Mouse (Mus musculus): ENCODE data around the gene Farp1. TPM values are rescaled to one million over a fixed set of nuclear protein-coding genes. Genes with fewer than 3 reads are reported as not detected.

The Farp1 gene
- polyA plus RNA-seq, 1 experiment = 42.6 TPM

- H3K27me3 ChIP-seq (ENCODE audit: control insufficient read depth, insufficient read depth, insufficient read length) = no peaks in the 10 kb centered on the region
- no peak overlapping the region for H3K4me3 ChIP-seq (ENCODE audit: insufficient read depth, poor library complexity, severe bottlenecking)
- TF ChIP-seq CEBPB (IDR thresholded peaks at IDR 0.05; ENCODE audit: low read depth) (no peak), USF1 (IDR thresholded peaks at IDR 0.05; ENCODE audit: low read depth) (no peak), CTCF (IDR thresholded peaks at IDR 0.05; ENCODE audit: control insufficient read depth, insufficient read depth, insufficient read length) (no peak), MYOG (IDR thresholded peaks at IDR 0.05; ENCODE audit: control insufficient read depth, extremely low read depth, insufficient read length) (no peak), FOSL1 (IDR thresholded peaks at IDR 0.05; ENCODE audit: insufficient read depth, low read length, poor library complexity, severe bottlenecking) (no peak), MYOD1 (IDR thresholded peaks at IDR 0.05; ENCODE audit: control insufficient read depth, insufficient read length, low read depth) (no peak), MAX (IDR thresholded peaks at IDR 0.05) (no peak)
- H3ac ChIP-seq (ENCODE audit: control insufficient read depth, insufficient read length, low read depth) = no peak overlapping the region
- peaks cover 84% of the 10 kb centered on the region for H3K79me2 ChIP-seq (ENCODE audit: control insufficient read depth, insufficient read depth)
- peaks cover 6% of the 10 kb centered on the region for H3K36me3 ChIP-seq (ENCODE audit: control insufficient read depth, insufficient read depth)
- H3K79me3 ChIP-seq (ENCODE audit: low read depth) = peaks cover 28% of the 10 kb centered on the region
Measured at GRCm38 (mm10) chr14:121155173-121155572, 120.2 kb downstream of the Farp1 start.

DNA sequence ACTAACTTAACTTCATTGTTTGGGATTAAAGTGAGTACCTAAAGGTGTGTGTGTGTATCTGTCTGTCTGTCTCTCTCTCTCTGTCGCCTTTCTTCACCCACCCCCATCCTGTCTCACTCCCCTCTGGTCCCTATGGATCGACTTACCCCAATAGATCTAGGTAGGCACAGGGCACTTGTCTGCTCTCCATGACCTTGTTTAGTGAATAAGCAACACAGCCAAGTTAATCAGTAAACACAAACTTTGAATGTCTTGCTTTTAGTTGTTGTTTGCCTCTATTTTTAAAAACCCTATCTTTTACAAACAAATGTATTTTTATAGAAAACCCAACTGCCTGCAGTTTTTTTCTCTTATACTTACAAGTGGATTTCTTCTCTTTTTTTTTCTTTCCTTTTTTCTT is 123.6 kb downstream of the Farp1 start:
- TF ChIP-seq MYOG (IDR thresholded peaks at IDR 0.05; ENCODE audit: control insufficient read depth, extremely low read depth, insufficient read length) (no peak), CTCF (IDR thresholded peaks at IDR 0.05; ENCODE audit: control insufficient read depth, insufficient read depth, insufficient read length) (no peak)
- Histone ChIP-seq H3K79me3 (ENCODE audit: low read depth) (peaks cover 22% of the 10 kb centered on the region), H3ac (ENCODE audit: control insufficient read depth, insufficient read length, low read depth) (no peak overlapping the region), H3K27me3 (ENCODE audit: control insufficient read depth, insufficient read depth, insufficient read length) (no peaks in the 10 kb centered on the region), H3K4me3 (ENCODE audit: insufficient read depth, poor library complexity, severe bottlenecking) (no peak overlapping the region), H3K79me2 (ENCODE audit: control insufficient read depth, insufficient read depth) (peaks cover 79% of the 10 kb centered on the region), H3K36me3 (ENCODE audit: control insufficient read depth, insufficient read depth) (peaks cover 5% of the 10 kb centered on the region)

DNA sequence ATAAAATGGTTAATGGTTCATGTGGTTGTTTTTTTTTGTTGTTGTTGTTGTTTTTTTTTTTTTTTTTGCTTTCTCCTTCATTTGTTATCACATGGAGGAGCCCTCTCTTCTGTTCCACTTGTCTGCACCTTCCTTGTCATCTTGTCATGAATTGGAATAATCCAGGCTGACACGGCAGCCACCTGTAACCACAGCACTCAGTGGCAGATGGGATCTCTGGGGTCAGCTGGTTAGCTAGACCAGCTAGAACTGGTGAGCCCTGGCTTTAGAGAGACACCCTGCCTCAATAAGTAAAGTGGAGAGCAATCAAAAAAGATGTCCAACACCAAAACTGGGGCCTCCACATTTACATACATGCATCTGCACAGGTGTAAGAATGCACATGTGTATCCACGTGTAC is 127.8 kb downstream of the Farp1 start:
- H3K79me2 ChIP-seq (ENCODE audit: control insufficient read depth, insufficient read depth) = peaks cover 54% of the 10 kb centered on the region
- TF ChIP-seq MAX (IDR thresholded peaks at IDR 0.05) (no peak), FOSL1 (IDR thresholded peaks at IDR 0.05; ENCODE audit: insufficient read depth, low read length, poor library complexity, severe bottlenecking) (no peak), MYOD1 (IDR thresholded peaks at IDR 0.05; ENCODE audit: control insufficient read depth, insufficient read length, low read depth) (no peak), USF1 (IDR thresholded peaks at IDR 0.05; ENCODE audit: low read depth) (no peak), MYOG (IDR thresholded peaks at IDR 0.05; ENCODE audit: control insufficient read depth, extremely low read depth, insufficient read length) (no peak), CEBPB (IDR thresholded peaks at IDR 0.05; ENCODE audit: low read depth) (no peak), CTCF (IDR thresholded peaks at IDR 0.05; ENCODE audit: control insufficient read depth, insufficient read depth, insufficient read length) (no peak)
- H3K79me3 ChIP-seq (ENCODE audit: low read depth) = peaks cover 13% of the 10 kb centered on the region
- H3K4me3 ChIP-seq (ENCODE audit: insufficient read depth, poor library complexity, severe bottlenecking) = no peak overlapping the region
- no peaks in the 10 kb centered on the region for H3K27me3 ChIP-seq (ENCODE audit: control insufficient read depth, insufficient read depth, insufficient read length)
- no peaks in the 10 kb centered on the region for H3K36me3 ChIP-seq (ENCODE audit: control insufficient read depth, insufficient read depth)
- H3ac ChIP-seq (ENCODE audit: control insufficient read depth, insufficient read length, low read depth) = no peak overlapping the region

- no peaks in the 10 kb centered on the region for H3K27me3 ChIP-seq (ENCODE audit: control insufficient read depth, insufficient read depth, insufficient read length)
- no peaks in the 10 kb centered on the region for H3K36me3 ChIP-seq (ENCODE audit: control insufficient read depth, insufficient read depth)
- H3ac ChIP-seq (ENCODE audit: control insufficient read depth, insufficient read length, low read depth) = no peak overlapping the region
- peaks cover 46% of the 10 kb centered on the region for H3K79me2 ChIP-seq (ENCODE audit: control insufficient read depth, insufficient read depth)
- H3K79me3 ChIP-seq (ENCODE audit: low read depth) = peaks cover 13% of the 10 kb centered on the region
- H3K4me3 ChIP-seq (ENCODE audit: insufficient read depth, poor library complexity, severe bottlenecking) = no peak overlapping the region
- TF ChIP-seq CTCF (IDR thresholded peaks at IDR 0.05; ENCODE audit: control insufficient read depth, insufficient read depth, insufficient read length) (no peak), CEBPB (IDR thresholded peaks at IDR 0.05; ENCODE audit: low read depth) (no peak), MAX (IDR thresholded peaks at IDR 0.05) (no peak), MYOG (IDR thresholded peaks at IDR 0.05; ENCODE audit: control insufficient read depth, extremely low read depth, insufficient read length) (no peak), FOSL1 (IDR thresholded peaks at IDR 0.05; ENCODE audit: insufficient read depth, low read length, poor library complexity, severe bottlenecking) (no peak), MYOD1 (IDR thresholded peaks at IDR 0.05; ENCODE audit: control insufficient read depth, insufficient read length, low read depth) (no peak), USF1 (IDR thresholded peaks at IDR 0.05; ENCODE audit: low read depth) (no peak)
Measured at GRCm38 (mm10) chr14:121164866-121165265, 129.9 kb downstream of the Farp1 start.

GRCm38 (mm10) chr14:121165408-121166037 is 130.5 kb downstream of the Farp1 start:
- Histone ChIP-seq H3K79me3 (ENCODE audit: low read depth) (peaks cover 13% of the 10 kb centered on the region), H3K4me3 (ENCODE audit: insufficient read depth, poor library complexity, severe bottlenecking) (no peak overlapping the region), H3K27me3 (ENCODE audit: control insufficient read depth, insufficient read depth, insufficient read length) (no peaks in the 10 kb centered on the region), H3K36me3 (ENCODE audit: control insufficient read depth, insufficient read depth) (no peaks in the 10 kb centered on the region), H3ac (ENCODE audit: control insufficient read depth, insufficient read length, low read depth) (no peak overlapping the region), H3K79me2 (ENCODE audit: control insufficient read depth, insufficient read depth) (peaks cover 43% of the 10 kb centered on the region)
- no peak for TF ChIP-seq USF1 (IDR thresholded peaks at IDR 0.05; ENCODE audit: low read depth)
- no peak for TF ChIP-seq MAX (IDR thresholded peaks at IDR 0.05)
- TF ChIP-seq CEBPB (IDR thresholded peaks at IDR 0.05; ENCODE audit: low read depth) = no peak

- no peaks in the 10 kb centered on the region for H3K36me3 ChIP-seq (ENCODE audit: control insufficient read depth, insufficient read depth)
- H3ac ChIP-seq (ENCODE audit: control insufficient read depth, insufficient read length, low read depth) = no peak overlapping the region
- no peaks in the 10 kb centered on the region for H3K27me3 ChIP-seq (ENCODE audit: control insufficient read depth, insufficient read depth, insufficient read length)
- peaks cover 45% of the 10 kb centered on the region for H3K79me2 ChIP-seq (ENCODE audit: control insufficient read depth, insufficient read depth)
- H3K4me3 ChIP-seq (ENCODE audit: insufficient read depth, poor library complexity, severe bottlenecking) = no peak overlapping the region
- no peak for TF ChIP-seq CEBPB (IDR thresholded peaks at IDR 0.05; ENCODE audit: low read depth)
- TF ChIP-seq MYOD1 (IDR thresholded peaks at IDR 0.05; ENCODE audit: control insufficient read depth, insufficient read length, low read depth) = no peak
- no peak for TF ChIP-seq USF1 (IDR thresholded peaks at IDR 0.05; ENCODE audit: low read depth)
- TF ChIP-seq MAX (IDR thresholded peaks at IDR 0.05) = no peak
- TF ChIP-seq FOSL1 (IDR thresholded peaks at IDR 0.05; ENCODE audit: insufficient read depth, low read length, poor library complexity, severe bottlenecking) = no peak
- TF ChIP-seq CTCF (IDR thresholded peaks at IDR 0.05; ENCODE audit: control insufficient read depth, insufficient read depth, insufficient read length) = no peak
- TF ChIP-seq MYOG (IDR thresholded peaks at IDR 0.05; ENCODE audit: control insufficient read depth, extremely low read depth, insufficient read length) = no peak
- peaks cover 13% of the 10 kb centered on the region for H3K79me3 ChIP-seq (ENCODE audit: low read depth)
Measured at GRCm38 (mm10) chr14:121166038-121166436, 131.0 kb downstream of the Farp1 start.
